Mouse (Mus musculus): ENCODE measurements around the gene Selenoo. TPM values are rescaled to one million over a fixed set of nuclear protein-coding genes. Genes with fewer than 3 reads are reported as not detected.

The Selenoo gene
- polyA plus RNA-seq, 1 experiment from 2014 or later: 20.2 TPM

DNA sequence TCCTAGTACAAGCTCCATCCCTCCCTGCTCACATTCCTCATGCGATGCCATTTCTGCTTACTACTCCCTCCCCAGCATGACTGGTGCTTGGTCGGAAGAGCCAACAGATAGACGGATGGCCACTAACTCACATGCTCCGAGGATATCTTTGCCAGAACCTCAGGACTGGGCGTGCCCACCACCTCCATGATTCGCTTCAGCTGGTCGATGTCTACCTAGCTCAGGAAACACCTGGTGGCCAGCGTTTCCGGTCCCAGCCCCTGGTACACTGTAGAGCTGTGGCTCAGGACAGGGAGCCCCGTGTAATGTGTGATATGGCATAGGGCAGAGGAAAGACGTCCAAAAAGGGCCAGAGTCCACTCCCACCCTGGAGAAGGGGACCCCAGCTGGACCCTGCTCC is 56.1 kb downstream of the Selenoo start:
- peaks cover 83% of the 10 kb centered on the region for H3K27me3 ChIP-seq

DNA sequence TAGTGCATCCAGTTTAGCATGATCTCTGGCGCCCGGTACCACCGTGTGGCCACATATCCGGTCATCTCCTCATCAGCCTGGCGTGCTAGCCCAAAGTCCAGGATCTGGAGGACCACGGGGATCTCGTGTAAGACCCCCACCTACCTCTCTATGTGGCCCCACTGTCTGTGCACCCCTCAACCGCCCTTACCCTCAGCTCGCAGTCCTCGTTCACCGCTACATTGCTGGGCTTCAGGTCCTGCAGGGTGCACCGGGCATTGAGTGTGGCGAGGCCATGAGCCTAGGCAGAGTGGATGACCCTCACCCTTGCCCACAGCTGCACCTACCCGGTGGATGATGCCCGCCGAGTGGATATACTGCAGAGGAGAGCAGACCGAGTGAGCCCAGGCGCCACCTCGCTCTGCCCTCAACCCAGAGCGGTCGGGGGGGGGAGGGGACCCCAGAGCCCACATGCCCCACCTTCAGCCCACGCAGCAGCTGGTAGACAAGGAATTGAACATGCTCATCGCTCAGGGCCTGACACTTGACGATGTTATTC is 57.0 kb downstream of the Selenoo start:
- Histone ChIP-seq H3K4me3 (peak overlapping the region; percentile 33; the same call in 1 of the 2 replicates), H3K4me1 (peaks cover 44% of the 10 kb centered on the region), H3K27ac (no peak overlapping the region)

More for the DNA sequence above, 56.1 kb downstream of the Selenoo start:
- Histone ChIP-seq H3K36me3 (no peaks in the 10 kb centered on the region), H3K9ac (no peak overlapping the region), H3K4me3 (no peak overlapping the region), H3K4me1 (peaks cover 46% of the 10 kb centered on the region), H3K9me3 (no peaks in the 10 kb centered on the region), H3K27ac (no peak overlapping the region), H3K4me2 (no peak overlapping the region)
- no peak for ATAC-seq (ENCODE audit: insufficient number of reproducible peaks, insufficient read depth, low FRiP score, low TSS enrichment, low read depth)
- WGBS: 85% methylated on average over 11 of the region's 11 CpGs

GRCm38 (mm10) chr15:89146537-89146936 is 57.7 kb downstream of the Selenoo start:
- Histone ChIP-seq H3K27ac (no peak overlapping the region), H3K9ac (peak overlapping the region; percentile 58), H3K4me1 (peaks cover 37% of the 10 kb centered on the region), H3K4me3 (peak overlapping the region; percentile 33), H3K9me3 (no peaks in the 10 kb centered on the region), H3K27me3 (peaks cover 68% of the 10 kb centered on the region), H3K4me2 (peak overlapping the region; percentile 94), H3K36me3 (no peaks in the 10 kb centered on the region)
- no peak for ATAC-seq (ENCODE audit: insufficient number of reproducible peaks, insufficient read depth, low FRiP score, low TSS enrichment, low read depth)
- whole genome bisulfite sequencing: under 1% methylated on average over 27 of the region's 27 CpGs

More for the DNA sequence above, 57.0 kb downstream of the Selenoo start:
- WGBS: 74% methylated on average over 24 of the region's 24 CpGs
- ATAC-seq (ENCODE audit: insufficient number of reproducible peaks, insufficient read depth, low FRiP score, low TSS enrichment, low read depth): no peak
- H3K9ac ChIP-seq: no peak overlapping the region
- no peaks in the 10 kb centered on the region for H3K36me3 ChIP-seq
- peak overlapping the region; percentile 94; the same call in 1 of the 2 replicates for H3K4me2 ChIP-seq
- peaks cover 74% of the 10 kb centered on the region for H3K27me3 ChIP-seq
- no peaks in the 10 kb centered on the region for H3K9me3 ChIP-seq

GRCm38 (mm10) chr15:89147024-89147423 is 58.1 kb downstream of the Selenoo start:
- Histone ChIP-seq H3K9ac (peak overlapping the region; percentile 58), H3K4me2 (peak overlapping the region; percentile 94), H3K27me3 (peaks cover 63% of the 10 kb centered on the region), H3K36me3 (no peaks in the 10 kb centered on the region), H3K27ac (no peak overlapping the region), H3K9me3 (no peaks in the 10 kb centered on the region), H3K4me3 (peak overlapping the region; percentile 33), H3K4me1 (peaks cover 37% of the 10 kb centered on the region)
- 8% methylated on average over 16 of the region's 16 CpGs for WGBS
- ATAC-seq (ENCODE audit: insufficient number of reproducible peaks, insufficient read depth, low FRiP score, low TSS enrichment, low read depth): no peak

DNA sequence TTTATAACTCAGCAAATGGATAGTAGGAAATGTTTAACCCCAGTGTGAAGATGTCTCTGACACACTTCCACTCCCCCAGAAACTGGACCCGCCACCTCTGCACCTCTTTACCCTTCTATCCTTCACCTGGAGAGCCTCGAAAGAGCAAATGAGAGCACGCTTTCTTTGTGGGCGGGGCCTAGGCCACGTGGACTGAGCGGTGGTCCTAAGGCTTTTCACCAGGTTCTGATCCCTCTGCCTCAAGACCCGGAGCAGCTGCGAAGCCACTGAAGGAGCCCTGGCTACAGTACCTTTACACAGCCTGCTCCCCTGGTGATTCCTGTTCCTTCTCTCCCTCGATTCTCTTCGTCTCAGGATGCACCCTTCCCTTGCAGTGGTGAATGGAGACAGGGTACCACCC is 58.6 kb downstream of the Selenoo start:
- no peak for ATAC-seq (ENCODE audit: insufficient number of reproducible peaks, insufficient read depth, low FRiP score, low TSS enrichment, low read depth)
- H3K4me3 ChIP-seq: peak overlapping the region; percentile 71; the same call in 1 of the 2 replicates
- WGBS: 22% methylated on average over 10 of the region's 10 CpGs
- no peaks in the 10 kb centered on the region for H3K36me3 ChIP-seq
- no peaks in the 10 kb centered on the region for H3K9me3 ChIP-seq
- H3K4me2 ChIP-seq: peak overlapping the region; percentile 94
- H3K27me3 ChIP-seq: peaks cover 58% of the 10 kb centered on the region
- H3K9ac ChIP-seq: no peak overlapping the region
- no peak overlapping the region for H3K27ac ChIP-seq
- H3K4me1 ChIP-seq: peaks cover 41% of the 10 kb centered on the region

- peak overlapping the region; percentile 71 for H3K4me3 ChIP-seq
- H3K9me3 ChIP-seq: no peaks in the 10 kb centered on the region
- H3K36me3 ChIP-seq: no peaks in the 10 kb centered on the region
- no peak for ATAC-seq (ENCODE audit: insufficient number of reproducible peaks, insufficient read depth, low FRiP score, low TSS enrichment, low read depth)
- 60% methylated on average over 4 of the region's 4 CpGs for WGBS
- H3K9ac ChIP-seq: no peak overlapping the region
- peaks cover 55% of the 10 kb centered on the region for H3K27me3 ChIP-seq
- peaks cover 41% of the 10 kb centered on the region for H3K4me1 ChIP-seq
- H3K4me2 ChIP-seq: peak overlapping the region; percentile 94
- no peak overlapping the region for H3K27ac ChIP-seq
These were observed 59.0 kb downstream of the Selenoo start for GRCm38 (mm10) chr15:89147895-89148294.

GRCm38 (mm10) chr15:89148496-89149270 is 59.8 kb downstream of the Selenoo start:
- Histone ChIP-seq H3K9ac (peak overlapping the region; percentile 77), H3K4me2 (peak overlapping the region; percentile 94), H3K27me3 (peaks cover 55% of the 10 kb centered on the region), H3K36me3 (peaks cover 4% of the 10 kb centered on the region), H3K9me3 (no peaks in the 10 kb centered on the region), H3K4me3 (peak overlapping the region; percentile 71), H3K27ac (peak overlapping the region; percentile 69), H3K4me1 (peaks cover 41% of the 10 kb centered on the region)
- no peak for ATAC-seq (ENCODE audit: insufficient number of reproducible peaks, insufficient read depth, low FRiP score, low TSS enrichment, low read depth)
- 4% methylated on average over 25 of the region's 25 CpGs for WGBS

DNA sequence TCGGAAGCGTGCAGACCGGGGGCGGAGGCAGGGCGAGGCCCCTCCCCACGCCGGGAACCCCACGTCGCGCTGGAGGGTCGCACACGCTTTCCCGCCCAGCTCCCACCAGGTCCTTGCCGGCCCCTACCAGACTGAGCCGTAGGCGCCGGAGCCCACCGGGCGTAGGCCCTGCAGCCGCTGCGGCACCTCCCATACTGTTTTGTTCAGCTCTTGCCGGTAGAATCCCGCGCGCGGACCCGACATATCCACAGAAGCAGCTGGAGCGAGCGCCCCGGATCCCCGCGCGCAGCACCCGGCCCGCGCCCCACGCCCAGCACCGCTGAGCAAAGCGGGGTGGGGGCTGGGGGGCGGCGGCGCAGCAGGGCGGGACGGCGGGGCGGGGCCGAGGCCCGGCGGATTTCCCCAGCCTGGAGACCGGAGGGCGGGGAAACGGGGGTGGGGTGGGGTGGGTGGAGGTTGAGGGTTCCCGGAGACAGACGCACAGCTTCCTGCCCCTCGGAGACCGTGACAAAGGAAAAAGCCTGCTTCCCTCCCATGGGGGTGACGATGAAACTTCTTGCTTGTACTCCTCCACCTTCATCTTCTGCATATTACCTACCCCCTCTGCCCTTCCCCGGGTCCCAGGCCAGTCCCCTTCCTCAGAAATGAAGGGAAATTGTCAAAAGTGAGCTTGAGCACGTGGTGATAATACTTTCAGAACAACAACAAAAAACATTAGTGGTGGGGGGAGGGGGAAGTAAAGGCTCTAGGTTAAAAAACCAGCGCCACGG is 60.6 kb downstream of the Selenoo start, which contains the start of gene Mapk11:
TSS of gene Mapk11 (minus strand) at position 358 of the 770 bp plus-strand sequence.
- Histone ChIP-seq H3K9me3 (no peaks in the 10 kb centered on the region), H3K4me2 (peak within 1 kb of the TSS; percentile 94), H3K27me3 (peaks cover 49% of the 10 kb centered on the region), H3K9ac (peak within 1 kb of the TSS; percentile 77), H3K27ac (peak within 1 kb of the TSS; percentile 69), H3K4me1 (peaks cover 41% of the 10 kb centered on the region), H3K36me3 (peaks cover 12% of the 10 kb centered on the region), H3K4me3 (peak within 1 kb of the TSS; percentile 71)
- peak; percentile 45; the same call in 1 of the 2 replicates for ATAC-seq (ENCODE audit: insufficient number of reproducible peaks, insufficient read depth, low FRiP score, low TSS enrichment, low read depth)
- under 1% methylated on average over 58 of the region's 61 CpGs for WGBS

Other genes with a start within 250 kb of the Selenoo start
- gene Pim3, start 226.9 kb upstream of the Selenoo start, polyA plus RNA-seq (2015; fragmentation: Nextera tagmentation; extraction: Ambion mirVana): 48.7 and 52.9 TPM in 2 replicates
- gene Ttll8, start 134.7 kb upstream of the Selenoo start, polyA plus RNA-seq (2015; fragmentation: Nextera tagmentation; extraction: Ambion mirVana): not detected in 2 replicates
- gene Mlc1, start 110.1 kb upstream of the Selenoo start, polyA plus RNA-seq (2015; fragmentation: Nextera tagmentation; extraction: Ambion mirVana): 0.24 and 0.33 TPM in 2 replicates
- not detected in 2 replicates for gene Mov10l1, start 106.2 kb upstream of the Selenoo start, polyA plus RNA-seq (2015; fragmentation: Nextera tagmentation; extraction: Ambion mirVana)
- 0.69 and 0.96 TPM in 2 replicates for gene Panx2, start 29.4 kb upstream of the Selenoo start, polyA plus RNA-seq (2015; fragmentation: Nextera tagmentation; extraction: Ambion mirVana)
- gene Trabd, start 14.0 kb upstream of the Selenoo start, polyA plus RNA-seq (2015; fragmentation: Nextera tagmentation; extraction: Ambion mirVana): 47.3 and 47.7 TPM in 2 replicates
- gene Tubgcp6, start 34.0 kb downstream of the Selenoo start, polyA plus RNA-seq (2015; fragmentation: Nextera tagmentation; extraction: Ambion mirVana): 17.0 and 18.0 TPM in 2 replicates
- 19.5 and 19.6 TPM in 2 replicates for gene Hdac10, start 39.6 kb downstream of the Selenoo start, polyA plus RNA-seq (2015; fragmentation: Nextera tagmentation; extraction: Ambion mirVana)
- 4.6 and 4.7 TPM in 2 replicates for gene Mapk12, start 51.6 kb downstream of the Selenoo start, polyA plus RNA-seq (2015; fragmentation: Nextera tagmentation; extraction: Ambion mirVana)
- 13.3 and 13.5 TPM in 2 replicates for gene Mapk11, start 60.5 kb downstream of the Selenoo start, polyA plus RNA-seq (2015; fragmentation: Nextera tagmentation; extraction: Ambion mirVana)
- gene Plxnb2, start 91.7 kb downstream of the Selenoo start, polyA plus RNA-seq (2015; fragmentation: Nextera tagmentation; extraction: Ambion mirVana): 130 and 157 TPM in 2 replicates
- gene Dennd6b, start 107.4 kb downstream of the Selenoo start, polyA plus RNA-seq (2015; fragmentation: Nextera tagmentation; extraction: Ambion mirVana): 21.3 TPM in 2 replicates
- 40.0 and 41.7 TPM in 2 replicates for gene Ppp6r2, start 122.5 kb downstream of the Selenoo start, polyA plus RNA-seq (2015; fragmentation: Nextera tagmentation; extraction: Ambion mirVana)
- 57.4 and 57.8 TPM in 2 replicates for gene Sbf1, start 226.2 kb downstream of the Selenoo start, polyA plus RNA-seq (2015; fragmentation: Nextera tagmentation; extraction: Ambion mirVana)
- not detected in 2 replicates for gene Adm2, start 233.6 kb downstream of the Selenoo start, polyA plus RNA-seq (2015; fragmentation: Nextera tagmentation; extraction: Ambion mirVana)
- gene Miox, start 245.3 kb downstream of the Selenoo start, polyA plus RNA-seq (2015; fragmentation: Nextera tagmentation; extraction: Ambion mirVana): not detected in 2 replicates